39 mouse cellular contexts compared by ENCODE assay signal in the genomic region with DNA sequence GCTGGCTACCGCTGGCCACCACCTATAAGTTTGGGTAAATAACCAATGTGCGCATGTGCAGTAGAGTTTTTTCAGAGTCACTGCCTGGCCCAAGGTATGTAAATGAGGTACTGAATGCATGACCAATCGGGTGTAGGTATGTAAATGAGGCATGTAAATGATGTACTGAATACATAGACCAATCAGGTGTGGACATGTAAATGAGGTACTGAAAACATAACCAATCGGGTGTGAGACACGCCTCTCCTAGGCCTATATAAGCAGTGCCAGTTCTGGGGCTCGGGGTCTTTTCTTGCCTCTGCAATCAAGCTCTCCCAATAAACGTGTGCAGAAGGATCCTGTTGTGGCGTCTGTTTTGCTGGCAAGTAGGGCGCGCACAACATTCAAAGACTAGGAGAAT. TPM values are rescaled to one million over a fixed set of nuclear protein-coding genes. Genes with fewer than 3 reads are reported as not detected.
"Had no signal": no experiment of that assay in that cellular context is flagged by ENCODE, and none has a peak within 500 bp of the region (broad histone marks: within the 10 kb centered on the region; RNA-seq: fewer than 3 reads in every experiment).

No protein-coding gene starts in this region.

RNA-seq across cellular contexts. Expression of a gene that starts 19.8 kb away (rescaled TPM):
- total RNA-seq: heart, postnatal 10 days; heart, postnatal 14 days; heart, postnatal 25 days; heart, postnatal 36 days; heart, postnatal 4 days; hematopoietic stem cell, adult 5-6 weeks; hindbrain, postnatal 0 days; layer of hippocampus, adult 18-20 months; layer of hippocampus, adult 8-10 months; layer of hippocampus, postnatal 10 days; layer of hippocampus, postnatal 14 days; layer of hippocampus, postnatal 25 days; layer of hippocampus, postnatal 36 days; left cerebral cortex, adult 18-20 months; left cerebral cortex, adult 2 months; left cerebral cortex, adult 8-10 months had no signal
- polyA plus RNA-seq: heart, embryonic 12.5 days; heart, embryonic 13.5 days; heart, embryonic 14.5 days; heart, embryonic 15.5 days; heart, embryonic 16.5 days; heart, postnatal 0 days; hindbrain, embryonic 10.5 days; hindbrain, embryonic 11.5 days; hindbrain, embryonic 12.5 days; hindbrain, embryonic 13.5 days; hindbrain, embryonic 14.5 days; hindbrain, embryonic 15.5 days; hindbrain, embryonic 16.5 days; hindbrain, postnatal 0 days; inflammation-experienced regulatory T-cells, adult 6 months; intestine, embryonic 14.5 days; intestine, embryonic 15.5 days; intestine, embryonic 16.5 days; intestine, postnatal 0 days; kidney, adult 2 months; kidney, embryonic 14.5 days; kidney, embryonic 15.5 days; kidney, postnatal 0 days; large intestine, adult 2 months had no signal
